Mouse (Mus musculus) thymus, postnatal 36 days (tissue): ENCODE data around the gene Rrp12.

Experiments used
- DNase-seq, 2 experiments: peaks; one replicate each; pipeline ENCODE4 v3.0.0; 2022; ENCODE audit warnings: mixed read lengths in 2 of 2

Gene Rrp12

GRCm38 (mm10) chr19:41905246-41905645, 9.3 kb upstream of the Rrp12 start:
- DNase-seq, result no peak

- DNase-seq, result no peak
Measured at GRCm38 (mm10) chr19:41902848-41903593, 7.0 kb upstream of the Rrp12 start.

GRCm38 (mm10) chr19:41901696-41902095, 5.7 kb upstream of the Rrp12 start:
- DNase-seq, result peak; percentile 37 to 59

- DNase-seq, result no peak
Measured at GRCm38 (mm10) chr19:41900495-41901090, 4.6 kb upstream of the Rrp12 start.

GRCm38 (mm10) chr19:41898860-41899259, 2.9 kb upstream of the Rrp12 start:
- DNase-seq, result no peak

- no peak for DNase-seq
Measured at GRCm38 (mm10) chr19:41896319-41896711, 342 bp upstream of the Rrp12 start.

- DNase-seq, result no peak
Measured at GRCm38 (mm10) chr19:41894959-41895358, 1.0 kb downstream of the Rrp12 start.

GRCm38 (mm10) chr19:41888191-41888590, 7.8 kb downstream of the Rrp12 start:
- DNase-seq, result no peak

- no peak for DNase-seq
Measured at GRCm38 (mm10) chr19:41883882-41884281, 12.1 kb downstream of the Rrp12 start.

- no peak for DNase-seq
Measured at GRCm38 (mm10) chr19:41881842-41882241, 14.1 kb downstream of the Rrp12 start.

- DNase-seq, result peak; percentile 57 to 69
Measured at GRCm38 (mm10) chr19:41874356-41874755, 21.6 kb downstream of the Rrp12 start.

- DNase-seq, result no peak
Measured at GRCm38 (mm10) chr19:41872285-41872684, 23.7 kb downstream of the Rrp12 start.

- DNase-seq, result peak; percentile 11 to 43
Measured at GRCm38 (mm10) chr19:41869946-41870345, 26.0 kb downstream of the Rrp12 start.

- no peak for DNase-seq
Measured at GRCm38 (mm10) chr19:41869296-41869695, 26.7 kb downstream of the Rrp12 start.

GRCm38 (mm10) chr19:41866707-41867106, 29.3 kb downstream of the Rrp12 start:
- DNase-seq, result no peak

GRCm38 (mm10) chr19:41857816-41858310, 38.1 kb downstream of the Rrp12 start:
- no peak for DNase-seq

GRCm38 (mm10) chr19:41857086-41857762, 38.7 kb downstream of the Rrp12 start:
- DNase-seq, result no peak

GRCm38 (mm10) chr19:41852423-41852822, 43.5 kb downstream of the Rrp12 start:
- DNase-seq, result no peak

GRCm38 (mm10) chr19:41850719-41851543, 45.0 kb downstream of the Rrp12 start:
- no peak for DNase-seq

- no peak for DNase-seq
Measured at GRCm38 (mm10) chr19:41850021-41850718, 45.8 kb downstream of the Rrp12 start.

- DNase-seq, result peak; percentile 90 to 93
Measured at GRCm38 (mm10) chr19:41847992-41848851, 47.8 kb downstream of the Rrp12 start, which contains the start of gene Frat2. Gene Frat2 (minus strand): TSS chr19:41848132.
